Mouse (Mus musculus) heart, postnatal 0 days (tissue): ENCODE data around the gene Camta1.

ENCODE experiments used
- CTCF ChIP-seq: IDR thresholded peaks from 2 replicates; pipeline ENCODE4 v1.5.1; 2016; ENCODE audit warnings: antibody characterized with exemption, control low read depth, low read depth
- EP300 ChIP-seq: IDR thresholded peaks from 2 replicates; pipeline ENCODE4 v1.6.1; 2016; ENCODE audit warnings: antibody characterized with exemption, low read depth

GRCm38 (mm10) chr4:151200316-151200715 is 661.4 kb downstream of the Camta1 start:
- TF ChIP-seq CTCF: no peak
- no peak for TF ChIP-seq EP300
